Mouse (Mus musculus) kidney, adult 2 months (tissue): Measurements from ENCODE around the gene Cyp4f40.

ENCODE experiments used
- CTCF ChIP-seq: fragments of 200-500 bp; conservative IDR thresholded peaks from 2 replicates; pipeline ENCODE4 v1.5.1; 2011; ENCODE audit warnings: low read depth, mild to moderate bottlenecking, control low read depth, low read length, moderate library complexity, mixed read lengths; ENCODE audit not compliant: insufficient read depth, insufficient read length
- POLR2A ChIP-seq: fragments of 200-500 bp; IDR thresholded peaks from one replicate; pipeline ENCODE4 v1.6.1; 2011; ENCODE audit warnings: low read depth, low read length, control low read depth

DNA sequence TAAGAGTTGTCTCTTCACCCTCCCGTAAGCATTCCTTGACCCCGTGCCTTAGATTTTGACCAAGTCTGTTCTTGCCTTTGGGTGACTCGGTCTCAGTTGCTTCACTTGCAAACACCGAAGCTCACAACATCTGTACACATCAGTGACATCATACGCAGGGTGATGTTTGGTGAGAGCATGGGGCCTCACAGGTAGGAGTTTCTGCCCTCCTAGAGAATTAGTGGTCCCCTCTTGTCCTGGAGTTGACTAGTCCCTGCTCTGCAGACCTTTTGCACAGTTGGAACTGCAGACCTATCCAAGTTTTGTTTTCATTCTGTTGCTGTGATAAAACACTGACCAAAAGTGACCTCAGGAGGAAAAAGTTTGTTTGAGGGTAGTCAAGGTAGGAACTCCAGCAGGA, 28.0 kb downstream of the Cyp4f40 start:
- no peak for TF ChIP-seq CTCF
- no peak for TF ChIP-seq POLR2A
